Mouse (Mus musculus) frontal cortex, postnatal 36 days (tissue): Measurements from ENCODE around the gene Hspa1a.
A peak's percentile ranks its signal among the peaks of the same experiment; 100 is the strongest.
"Not testable (repeated sequence)": the region's sequence is repeated elsewhere in the genome, so short reads cannot be mapped to it uniquely, and the experiment has no call there.

Source experiments
- DNase-seq, 2 experiments: peaks; one replicate each; pipeline ENCODE4 v3.0.0; 2022; ENCODE audit warnings: low spot score in 2 of 2

Gene Hspa1a

GRCm38 (mm10) chr17:34972069-34972749, at the start of gene Hspa1a, which contains the start of gene Hspa1l:
Gene Hspa1a (minus strand): TSS chr17:34972156.
Gene Hspa1l (plus strand): TSS chr17:34972703.
- peak; percentile 85 to 87 for DNase-seq

GRCm38 (mm10) chr17:35021163-35021808, 49.3 kb upstream of the Hspa1a start:
- peak; percentile 87 to 88 for DNase-seq

- DNase-seq = no peak
These were observed 48.6 kb upstream of the Hspa1a start for GRCm38 (mm10) chr17:35020551-35020950.

- DNase-seq = no peak
These were observed 47.9 kb upstream of the Hspa1a start for GRCm38 (mm10) chr17:35019894-35020293.

GRCm38 (mm10) chr17:35018171-35018570, 46.2 kb upstream of the Hspa1a start:
- no peak for DNase-seq

GRCm38 (mm10) chr17:35017706-35018030, 45.7 kb upstream of the Hspa1a start:
- no peak for DNase-seq

GRCm38 (mm10) chr17:35016791-35017705, 45.1 kb upstream of the Hspa1a start:
- DNase-seq = no peak

GRCm38 (mm10) chr17:35016376-35016775, 44.4 kb upstream of the Hspa1a start, which contains the start of gene Vwa7:
Gene Vwa7 (plus strand): TSS chr17:35016579.
- DNase-seq = no peak

GRCm38 (mm10) chr17:35015296-35015695, 43.3 kb upstream of the Hspa1a start:
- no peak for DNase-seq

- DNase-seq = no peak
These were observed 41.3 kb upstream of the Hspa1a start for GRCm38 (mm10) chr17:35013221-35013620.

- no peak for DNase-seq
These were observed 40.5 kb upstream of the Hspa1a start for GRCm38 (mm10) chr17:35012430-35012829.

- DNase-seq = no peak
These were observed 39.5 kb upstream of the Hspa1a start for GRCm38 (mm10) chr17:35011440-35011839.

- DNase-seq = no peak
These were observed 37.6 kb upstream of the Hspa1a start for GRCm38 (mm10) chr17:35009586-35009985.

- DNase-seq = no peak
These were observed 35.5 kb upstream of the Hspa1a start for GRCm38 (mm10) chr17:35007387-35007991.

GRCm38 (mm10) chr17:35005902-35006301, 33.9 kb upstream of the Hspa1a start:
- not testable (repeated sequence) for DNase-seq

GRCm38 (mm10) chr17:35005158-35005557, 33.2 kb upstream of the Hspa1a start:
- no peak for DNase-seq

GRCm38 (mm10) chr17:35004075-35004717, 32.2 kb upstream of the Hspa1a start:
- no peak for DNase-seq

GRCm38 (mm10) chr17:35003022-35003838, 31.3 kb upstream of the Hspa1a start:
- DNase-seq = no peak

GRCm38 (mm10) chr17:35002153-35002865, 30.4 kb upstream of the Hspa1a start:
- no peak for DNase-seq
